Mouse (Mus musculus): ENCODE results near the gene Tpt1. TPM values are rescaled to one million over a fixed set of nuclear protein-coding genes. Genes with fewer than 3 reads are reported as not detected.

Gene Tpt1
- polyA plus RNA-seq (2014; fragmentation: Nextera tagmentation; extraction: Ambion mirVana): 1,005 and 1,072 TPM in 2 replicates

DNA sequence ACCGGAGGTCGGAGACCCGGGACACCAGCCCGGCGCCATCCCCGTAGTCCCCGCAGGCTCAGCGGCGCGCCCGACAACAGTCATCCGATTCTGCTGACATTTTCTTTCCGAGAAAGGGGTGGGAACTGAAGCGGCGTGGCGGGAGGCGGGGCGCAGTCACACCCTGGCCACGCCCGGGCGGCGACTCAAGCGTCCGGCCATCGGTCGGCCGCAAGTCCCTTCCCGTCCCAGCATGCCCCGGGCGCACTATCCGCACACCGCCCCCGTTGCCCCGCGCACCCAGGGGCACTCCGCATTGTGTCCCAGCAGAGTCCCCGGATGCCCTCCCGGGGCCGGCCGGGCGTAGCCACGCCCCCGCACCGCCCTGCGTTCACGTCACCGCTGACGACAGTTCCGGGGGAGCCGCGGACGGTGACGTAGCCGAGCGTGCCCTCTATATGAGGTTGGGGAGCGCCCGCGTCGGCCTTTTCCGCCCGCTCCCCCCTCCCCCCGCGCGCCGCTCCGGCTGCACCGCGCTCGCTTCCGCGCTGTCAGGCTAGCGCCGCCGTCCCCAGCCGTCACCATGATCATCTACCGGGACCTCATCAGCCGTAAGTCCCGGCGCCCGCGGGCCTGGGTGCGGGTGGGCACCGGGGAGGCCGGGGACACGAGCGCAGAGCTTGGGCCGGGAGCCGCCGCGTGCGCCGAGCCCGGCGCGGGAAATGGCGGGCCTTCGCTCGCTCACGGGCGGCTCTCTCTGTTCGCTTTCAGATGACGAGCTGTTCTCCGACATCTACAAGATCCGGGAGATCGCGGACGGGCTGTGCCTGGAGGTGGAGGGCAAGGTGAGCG lies at the start of gene Tpt1:
Gene Tpt1 (plus strand): TSS at position 227 of the 831 bp plus-strand sequence.
- Histone ChIP-seq H3K9me3 (ENCODE audit: control insufficient read depth, low read length) (no peaks in the 10 kb centered on the region), H3K9ac (ENCODE audit: low read depth, low read length) (peak within 1 kb of the TSS; percentile 94), H3K36me3 (ENCODE audit: control insufficient read depth, insufficient read depth, low read length) (peaks cover 17% of the 10 kb centered on the region), H3K4me1 (replicated peaks; ENCODE audit: control insufficient read depth, insufficient read depth, low read length) (peaks cover 2% of the 10 kb centered on the region), H3K27me3 (ENCODE audit: control insufficient read depth, insufficient read depth, low read length) (no peaks in the 10 kb centered on the region), H3K4me3 (ENCODE audit: low read depth, low read length) (peak within 1 kb of the TSS; percentile 88), H3K27ac (ENCODE audit: low read depth, low read length) (peak within 1 kb of the TSS; percentile 96), H3K4me2 (replicated peaks; ENCODE audit: low read depth, low read length) (peak within 1 kb of the TSS; percentile 78)
- ATAC-seq (ENCODE audit: low FRiP score) (peak; percentile 99), DNase-seq (ENCODE audit: low spot score) (peak; percentile 99)
- under 1% methylated on average over 86 of the region's 108 CpGs for WGBS

GRCm38 (mm10) chr14:75795918-75796317 lies 49.0 kb upstream of the Tpt1 start:
- Histone ChIP-seq H3K4me2 (replicated peaks; ENCODE audit: low read depth, low read length) (no peak overlapping the region), H3K4me1 (replicated peaks; ENCODE audit: control insufficient read depth, insufficient read depth, low read length) (no peaks in the 10 kb centered on the region), H3K27me3 (ENCODE audit: control insufficient read depth, insufficient read depth, low read length) (no peaks in the 10 kb centered on the region), H3K9ac (ENCODE audit: low read depth, low read length) (no peak overlapping the region), H3K27ac (ENCODE audit: low read depth, low read length) (no peak overlapping the region), H3K4me3 (ENCODE audit: low read depth, low read length) (no peak overlapping the region), H3K9me3 (ENCODE audit: control insufficient read depth, low read length) (no peaks in the 10 kb centered on the region), H3K36me3 (ENCODE audit: control insufficient read depth, insufficient read depth, low read length) (no peaks in the 10 kb centered on the region)
- DNase-seq (ENCODE audit: low spot score): no peak
- no peak for ATAC-seq (ENCODE audit: low FRiP score)
- 89% methylated on average over 4 of the region's 4 CpGs for WGBS

- Histone ChIP-seq H3K4me3 (ENCODE audit: low read depth, low read length) (no peak overlapping the region), H3K27me3 (ENCODE audit: control insufficient read depth, insufficient read depth, low read length) (no peaks in the 10 kb centered on the region), H3K27ac (ENCODE audit: low read depth, low read length) (no peak overlapping the region), H3K9me3 (ENCODE audit: control insufficient read depth, low read length) (no peaks in the 10 kb centered on the region), H3K9ac (ENCODE audit: low read depth, low read length) (no peak overlapping the region), H3K4me1 (replicated peaks; ENCODE audit: control insufficient read depth, insufficient read depth, low read length) (no peaks in the 10 kb centered on the region), H3K36me3 (ENCODE audit: control insufficient read depth, insufficient read depth, low read length) (no peaks in the 10 kb centered on the region), H3K4me2 (replicated peaks; ENCODE audit: low read depth, low read length) (no peak overlapping the region)
- ATAC-seq (ENCODE audit: low FRiP score) (no peak), DNase-seq (ENCODE audit: low spot score) (no peak)
- WGBS: 50% methylated on average over 5 of the region's 5 CpGs
Observed at GRCm38 (mm10) chr14:75797769-75798386, 47.0 kb upstream of the Tpt1 start.

GRCm38 (mm10) chr14:75807800-75808199 lies 37.1 kb upstream of the Tpt1 start:
- Histone ChIP-seq H3K4me2 (replicated peaks; ENCODE audit: low read depth, low read length) (no peak overlapping the region), H3K9ac (ENCODE audit: low read depth, low read length) (no peak overlapping the region), H3K4me1 (replicated peaks; ENCODE audit: control insufficient read depth, insufficient read depth, low read length) (no peaks in the 10 kb centered on the region), H3K27me3 (ENCODE audit: control insufficient read depth, insufficient read depth, low read length) (no peaks in the 10 kb centered on the region), H3K4me3 (ENCODE audit: low read depth, low read length) (no peak overlapping the region), H3K9me3 (ENCODE audit: control insufficient read depth, low read length) (no peaks in the 10 kb centered on the region), H3K27ac (ENCODE audit: low read depth, low read length) (no peak overlapping the region), H3K36me3 (ENCODE audit: control insufficient read depth, insufficient read depth, low read length) (no peaks in the 10 kb centered on the region)
- ATAC-seq (ENCODE audit: low FRiP score) (no peak), DNase-seq (ENCODE audit: low spot score) (no peak)
- 68% methylated on average over 8 of the region's 8 CpGs for WGBS

- Histone ChIP-seq H3K4me3 (ENCODE audit: low read depth, low read length) (no peak overlapping the region), H3K4me1 (replicated peaks; ENCODE audit: control insufficient read depth, insufficient read depth, low read length) (no peaks in the 10 kb centered on the region), H3K4me2 (replicated peaks; ENCODE audit: low read depth, low read length) (no peak overlapping the region), H3K9ac (ENCODE audit: low read depth, low read length) (no peak overlapping the region), H3K27ac (ENCODE audit: low read depth, low read length) (no peak overlapping the region), H3K36me3 (ENCODE audit: control insufficient read depth, insufficient read depth, low read length) (no peaks in the 10 kb centered on the region), H3K9me3 (ENCODE audit: control insufficient read depth, low read length) (no peaks in the 10 kb centered on the region), H3K27me3 (ENCODE audit: control insufficient read depth, insufficient read depth, low read length) (no peaks in the 10 kb centered on the region)
- ATAC-seq (ENCODE audit: low FRiP score) (no peak), DNase-seq (ENCODE audit: low spot score) (no peak)
- 86% methylated on average over 6 of the region's 6 CpGs for WGBS
Observed at GRCm38 (mm10) chr14:75809931-75810330, 35.0 kb upstream of the Tpt1 start.

DNA sequence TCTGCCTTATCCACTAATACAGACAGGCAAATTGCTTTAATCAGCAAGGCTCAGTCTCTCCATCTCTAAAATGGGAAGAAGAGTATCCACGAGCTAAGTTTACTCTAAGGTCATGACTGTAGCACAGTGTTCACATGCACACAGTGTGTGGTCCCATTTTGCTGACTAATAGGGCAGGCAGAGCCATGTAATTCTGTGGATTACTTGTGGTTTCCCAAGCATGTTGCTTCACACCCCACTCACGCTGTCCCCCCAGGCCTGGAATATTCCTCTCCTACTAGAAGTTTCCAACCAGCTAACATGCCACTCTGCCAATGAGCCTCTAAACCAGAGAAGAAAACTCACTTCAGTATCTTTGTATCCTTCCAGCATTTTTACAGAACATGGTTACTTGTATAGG lies 26.4 kb upstream of the Tpt1 start:
- no peak overlapping the region for H3K9ac ChIP-seq (ENCODE audit: low read depth, low read length)
- H3K27ac ChIP-seq (ENCODE audit: low read depth, low read length): no peak overlapping the region
- no peaks in the 10 kb centered on the region for H3K9me3 ChIP-seq (ENCODE audit: control insufficient read depth, low read length)
- no peaks in the 10 kb centered on the region for H3K4me1 ChIP-seq (replicated peaks; ENCODE audit: control insufficient read depth, insufficient read depth, low read length)
- 88% methylated on average over 2 of the region's 2 CpGs for WGBS
- no peaks in the 10 kb centered on the region for H3K27me3 ChIP-seq (ENCODE audit: control insufficient read depth, insufficient read depth, low read length)
- no peak for ATAC-seq (ENCODE audit: low FRiP score)
- no peak overlapping the region for H3K4me3 ChIP-seq (ENCODE audit: low read depth, low read length)
- no peak overlapping the region for H3K4me2 ChIP-seq (replicated peaks; ENCODE audit: low read depth, low read length)
- no peaks in the 10 kb centered on the region for H3K36me3 ChIP-seq (ENCODE audit: control insufficient read depth, insufficient read depth, low read length)
- no peak for DNase-seq (ENCODE audit: low spot score)

DNA sequence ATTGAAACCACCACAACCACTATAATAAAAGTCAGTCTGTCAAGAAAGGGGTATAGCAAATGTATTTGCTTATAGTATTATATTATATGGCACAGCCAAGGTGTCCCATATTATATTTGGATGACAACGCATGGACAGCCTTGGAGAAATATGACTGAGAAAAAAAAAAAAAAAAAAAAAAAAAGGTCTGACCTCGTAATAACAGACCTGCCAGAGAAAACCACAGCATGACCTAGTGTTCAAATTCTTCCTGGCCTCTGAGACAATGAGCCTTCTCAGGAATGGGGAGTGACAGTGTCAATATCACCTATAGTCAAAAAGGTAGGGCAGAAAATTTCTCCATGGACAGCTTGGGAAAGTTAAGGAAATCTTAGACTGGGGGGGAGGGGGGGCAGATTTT lies 25.6 kb upstream of the Tpt1 start:
- Histone ChIP-seq H3K4me2 (replicated peaks; ENCODE audit: low read depth, low read length) (no peak overlapping the region), H3K36me3 (ENCODE audit: control insufficient read depth, insufficient read depth, low read length) (no peaks in the 10 kb centered on the region), H3K27me3 (ENCODE audit: control insufficient read depth, insufficient read depth, low read length) (no peaks in the 10 kb centered on the region), H3K4me3 (ENCODE audit: low read depth, low read length) (no peak overlapping the region), H3K27ac (ENCODE audit: low read depth, low read length) (no peak overlapping the region), H3K4me1 (replicated peaks; ENCODE audit: control insufficient read depth, insufficient read depth, low read length) (no peaks in the 10 kb centered on the region), H3K9me3 (ENCODE audit: control insufficient read depth, low read length) (no peaks in the 10 kb centered on the region), H3K9ac (ENCODE audit: low read depth, low read length) (no peak overlapping the region)
- WGBS: 84% methylated on average over 2 of the region's 2 CpGs
- ATAC-seq (ENCODE audit: low FRiP score) (no peak), DNase-seq (ENCODE audit: low spot score) (no peak)

DNA sequence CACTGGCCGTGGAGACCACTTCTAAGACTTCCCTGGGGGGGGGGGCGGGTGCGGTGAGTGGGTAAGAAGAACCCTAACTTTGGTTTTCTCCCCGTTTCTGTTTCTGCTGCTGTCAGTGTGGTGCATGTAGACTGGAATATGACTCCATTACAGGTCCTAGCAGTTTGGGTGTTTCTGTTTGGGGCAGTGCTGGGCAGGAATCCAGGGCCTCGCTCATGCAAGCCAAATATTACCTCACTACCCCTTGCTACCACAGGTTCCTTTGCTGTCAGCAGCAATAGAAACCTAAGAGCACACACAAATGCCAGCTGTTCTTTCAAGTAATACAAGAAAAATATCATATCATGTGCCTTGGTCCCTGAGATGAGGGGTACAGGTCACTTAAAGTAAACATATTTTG lies 24.9 kb upstream of the Tpt1 start:
- Histone ChIP-seq H3K9ac (ENCODE audit: low read depth, low read length) (no peak overlapping the region), H3K4me2 (replicated peaks; ENCODE audit: low read depth, low read length) (no peak overlapping the region), H3K27ac (ENCODE audit: low read depth, low read length) (no peak overlapping the region), H3K4me1 (replicated peaks; ENCODE audit: control insufficient read depth, insufficient read depth, low read length) (no peaks in the 10 kb centered on the region), H3K36me3 (ENCODE audit: control insufficient read depth, insufficient read depth, low read length) (no peaks in the 10 kb centered on the region), H3K9me3 (ENCODE audit: control insufficient read depth, low read length) (no peaks in the 10 kb centered on the region), H3K27me3 (ENCODE audit: control insufficient read depth, insufficient read depth, low read length) (no peaks in the 10 kb centered on the region), H3K4me3 (ENCODE audit: low read depth, low read length) (no peak overlapping the region)
- WGBS: 83% methylated on average over 5 of the region's 5 CpGs
- DNase-seq (ENCODE audit: low spot score) (no peak), ATAC-seq (ENCODE audit: low FRiP score) (no peak)
